Mouse (Mus musculus) E14TG2a.4 (cell line): ENCODE results near the gene Sema6d.

ENCODE experiments used
- CTCF ChIP-seq: conservative IDR thresholded peaks from 2 replicates; pipeline ENCODE4 v1.5.1; 2014; ENCODE audit warnings: low read length
- NANOG ChIP-seq: IDR thresholded peaks from 2 replicates; pipeline ENCODE4 v1.6.1; 2014; ENCODE audit warnings: borderline replicate concordance, low read length, mixed read lengths
- POU5F1 ChIP-seq: IDR thresholded peaks from 2 replicates; pipeline ENCODE4 v1.6.1; 2014; ENCODE audit warnings: low read length, borderline replicate concordance

DNA sequence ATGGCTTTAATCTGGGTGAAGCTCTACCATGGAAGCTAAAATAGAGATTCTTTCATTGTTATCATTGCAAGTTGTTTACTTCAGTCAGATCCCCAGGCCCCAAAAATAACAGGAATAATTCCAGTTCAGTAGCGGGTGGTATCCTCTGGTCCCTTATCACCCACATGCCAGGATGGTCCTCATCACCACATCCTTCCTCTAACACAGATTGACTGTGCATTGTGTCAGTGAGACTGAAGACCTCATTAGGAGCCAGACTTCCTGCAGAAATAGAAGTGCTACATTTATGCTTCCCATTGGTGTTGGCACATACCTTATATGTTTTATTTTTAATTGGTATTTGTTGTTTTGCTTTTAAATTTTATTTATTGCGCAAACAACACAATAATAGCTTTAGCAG lies 354.4 kb downstream of the Sema6d start:
- TF ChIP-seq CTCF = no peak
- no peak for TF ChIP-seq POU5F1
- TF ChIP-seq NANOG = no peak
